7 mouse cellular contexts compared by ENCODE assay signal in the genomic region with DNA sequence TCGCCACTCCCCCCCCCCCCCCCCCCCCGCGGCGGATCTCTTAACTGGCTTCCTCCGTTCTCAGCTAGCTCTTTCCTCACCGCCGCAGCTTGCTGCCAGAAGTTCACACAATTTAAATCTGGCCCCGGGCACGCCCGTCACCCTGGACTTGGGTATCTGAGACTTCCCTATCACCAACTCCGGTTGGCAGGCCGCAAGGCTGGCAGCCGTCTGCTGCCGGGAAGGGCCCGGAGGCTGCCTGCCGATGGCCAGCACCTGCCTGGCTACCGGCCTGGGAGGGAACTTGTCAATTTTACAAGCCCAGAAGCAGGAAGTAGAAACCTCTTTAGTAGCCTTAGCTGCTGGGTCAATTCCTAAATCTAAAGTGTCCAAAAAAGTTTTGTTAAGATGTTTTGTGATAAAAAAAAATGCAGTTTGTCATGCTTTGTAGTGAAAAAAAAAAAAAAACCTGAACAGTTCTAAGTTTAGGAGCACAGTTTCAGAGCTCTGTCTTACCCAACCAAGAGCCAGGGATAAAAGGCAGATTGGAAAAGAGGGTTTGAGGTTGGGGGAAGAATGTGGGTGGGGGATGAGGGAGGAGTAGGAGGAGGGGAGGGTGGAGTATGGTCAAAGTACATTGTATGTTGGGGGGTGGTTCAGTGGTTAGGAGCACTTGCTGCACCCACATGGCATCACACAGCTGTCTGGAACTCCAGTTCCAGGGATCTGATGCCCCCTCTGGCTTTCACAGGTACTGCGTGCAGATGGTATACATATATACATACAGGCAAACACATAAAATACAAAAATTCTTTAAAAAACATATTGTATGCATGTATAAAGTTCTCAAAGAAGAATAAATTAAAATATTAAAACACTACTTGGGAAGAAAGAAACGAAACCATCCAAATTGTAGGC.
A peak's percentile ranks its signal among the peaks of the same experiment; 100 is the strongest.
DNase-seq lines count a peak whose midpoint lies in the region; ATAC-seq and TF ChIP-seq lines count a peak whose summit lies in the region.

No protein-coding gene starts in this region.

- ATAC-seq in heart, embryonic 11.5 days (replicated peaks; ENCODE audit: insufficient number of reproducible peaks, low FRiP score, low TSS enrichment), result peak; percentile 2; the same call in 1 of the 2 replicates
- peak; percentile 84 for ATAC-seq in megakaryocyte-erythroid progenitor cell, adult 5-6 weeks (replicated peaks; ENCODE audit: low FRiP score, low TSS enrichment, poor library complexity, severe bottlenecking)

- H3K79me3 ChIP-seq in C2C12 (ENCODE audit: low read depth), result no peaks in the 10 kb centered on the region

- H3ac ChIP-seq in C2C12 (ENCODE audit: control insufficient read depth, insufficient read length, low read depth), result peak overlapping the region; percentile 14

- peak overlapping the region; percentile 94 for H3K27ac ChIP-seq in heart, embryonic 11.5 days (ENCODE audit: low read depth, low read length)

- H3K36me3 ChIP-seq in C2C12 (ENCODE audit: control insufficient read depth, insufficient read depth), result no peaks in the 10 kb centered on the region
- H3K36me3 ChIP-seq in heart, embryonic 11.5 days (ENCODE audit: control insufficient read depth, insufficient read depth, low read length), result peaks cover 6% of the 10 kb centered on the region

- 13% methylated on average over 15 of the region's 19 CpGs for WGBS in heart, embryonic 11.5 days (ENCODE audit: insufficient replicate concordance)

- no peaks in the 10 kb centered on the region for H3K9me3 ChIP-seq in heart, embryonic 11.5 days (replicated peaks; ENCODE audit: control insufficient read depth, low read length)

- H3K27me3 ChIP-seq in C2C12 (ENCODE audit: control insufficient read depth, insufficient read depth, insufficient read length), result peaks cover 3% of the 10 kb centered on the region
- no peaks in the 10 kb centered on the region for H3K27me3 ChIP-seq in heart, embryonic 11.5 days (ENCODE audit: control insufficient read depth, insufficient read depth, low read length)

- H3K4me3 ChIP-seq in C2C12 (ENCODE audit: insufficient read depth, poor library complexity, severe bottlenecking), result peak overlapping the region; percentile 55
- H3K4me3 ChIP-seq in heart, embryonic 11.5 days (ENCODE audit: low read depth, low read length), result peak overlapping the region; percentile 91

- peaks cover 20% of the 10 kb centered on the region for H3K4me1 ChIP-seq in heart, embryonic 11.5 days (ENCODE audit: control insufficient read depth, insufficient read depth, low read length)

- DNase-seq in MN1 (ENCODE audit: low spot score), result peak; percentile 75
- DNase-seq in embryo, embryonic 10.5 days (ENCODE audit: low spot score), result peak; percentile 80
- peak; percentile 50 to 73 for DNase-seq in kidney, postnatal 36 days
- peak; percentile 69 to 80 for DNase-seq in spleen, postnatal 10 days (ENCODE audit: low spot score in 2 of 2)

- peak overlapping the region; percentile 96 for H3K9ac ChIP-seq in heart, embryonic 11.5 days (ENCODE audit: low read depth, low read length)

- TF ChIP-seq CTCF in C2C12 (IDR thresholded peaks at IDR 0.05; ENCODE audit: control insufficient read depth, insufficient read depth, insufficient read length), result peak; percentile 11

- peak overlapping the region; percentile 68 for H3K4me2 ChIP-seq in heart, embryonic 11.5 days

- H3K79me2 ChIP-seq in C2C12 (ENCODE audit: control insufficient read depth, insufficient read depth), result no peaks in the 10 kb centered on the region

TF ChIP-seq in C2C12, 6 proteins besides CTCF, POLR2A, EP300 and RAD21:
- no peak for TF ChIP-seq MAX (IDR thresholded peaks at IDR 0.05)
- no peak for TF ChIP-seq FOSL1 (IDR thresholded peaks at IDR 0.05; ENCODE audit: insufficient read depth, low read length, poor library complexity, severe bottlenecking)
TF ChIP-seq in C2C12: peak in this region for 0.

Comparison
In these comparisons a context has a peak if more than half of its experiments do, and no peak if none do; other contexts are left out.
1. Peak in every context shown above with its lines: DNase-seq, ATAC-seq, H3K4me3 ChIP-seq and H3K27ac ChIP-seq.